Mouse (Mus musculus) spleen, adult 10 weeks (tissue): ENCODE data around the gene Ralb. TPM values are rescaled to one million over a fixed set of nuclear protein-coding genes. Genes with fewer than 3 reads are reported as not detected.

Experiments
- polyA plus RNA-seq: library from polyadenylated mRNA; stranded (reverse); fragments of 350-450 nt; fragmentation: Illumina TruSeq; extraction: RNeasy Lipid Tissue Mini Kit (QIAGEN cat#74804); gene quantifications from one replicate; pipeline ENCODE4 v1.2.3, GENCODE M21; 2015; ENCODE audit warnings: low replicate concordance; ENCODE audit not compliant: insufficient read depth

Gene Ralb
- polyA plus RNA-seq = 25.0 TPM

GRCm38 (mm10) chr1:119504260-119505062 lies at the start of gene Ralb:
Gene Ralb, minus strand, starts transcription at chr1:119504794.

GRCm38 (mm10) chr1:119525689-119526591 lies 21.3 kb upstream of the Ralb start, which contains the start of gene Tmem185b:
Gene Tmem185b, plus strand, starts transcription at chr1:119526160.

GRCm38 (mm10) chr1:119421576-119422421 lies 82.8 kb downstream of the Ralb start, which contains the start of gene Inhbb:
Gene Inhbb, minus strand, starts transcription at chr1:119422248.

Other genes starting within 250 kb of the Ralb start
- gene Inhbb, start 82.5 kb downstream of the Ralb start, polyA plus RNA-seq = 3.0 TPM
- 18.3 TPM for gene Tmem185b, start 21.4 kb upstream of the Ralb start, polyA plus RNA-seq
- 1.4 TPM for gene Epb41l5, start 144.2 kb upstream of the Ralb start, polyA plus RNA-seq